Mouse (Mus musculus) stomach, postnatal 0 days (tissue): Measurements from ENCODE around the gene Vcl.
A peak's percentile ranks its signal among the peaks of the same experiment; 100 is the strongest.

Experiments used
- CTCF ChIP-seq: IDR thresholded peaks from 2 replicates; pipeline ENCODE4 v1.5.1; 2016; ENCODE audit warnings: antibody characterized with exemption, low read depth, mild to moderate bottlenecking, moderate library complexity
- EP300 ChIP-seq: optimal IDR thresholded peaks from 2 replicates; pipeline ENCODE3; 2016; ENCODE audit warnings: antibody characterized with exemption

- TF ChIP-seq CTCF, result no peak
- TF ChIP-seq EP300, result peak; percentile 94
These were observed 44.6 kb downstream of the Vcl start for GRCm38 (mm10) chr14:20973821-20974220.
